Mouse (Mus musculus): ENCODE results near the gene Sez6l2. TPM values are rescaled to one million over a fixed set of nuclear protein-coding genes. Genes with fewer than 3 reads are reported as not detected.

The Sez6l2 gene
- polyA plus RNA-seq, 1 experiment from 2014 or later = 1.7 TPM

- H3K9me3 ChIP-seq (ENCODE audit: control insufficient read depth, low read length) = no peaks in the 10 kb centered on the region
- H3K27me3 ChIP-seq (ENCODE audit: control insufficient read depth, insufficient read depth, low read length) = peaks cover 22% of the 10 kb centered on the region
- H3K4me1 ChIP-seq (ENCODE audit: control insufficient read depth, insufficient read depth, low read length) = peaks cover 3% of the 10 kb centered on the region; the same call in 1 of the 2 replicates
- H3K27ac ChIP-seq (ENCODE audit: low read depth, low read length) = no peak overlapping the region
- peak overlapping the region; percentile 89; the same call in 1 of the 2 replicates for H3K4me2 ChIP-seq (replicated peaks; ENCODE audit: low read depth, low read length)
- WGBS = 3% methylated on average over 26 of the region's 26 CpGs
- H3K36me3 ChIP-seq (ENCODE audit: control insufficient read depth, insufficient read depth, low read length) = no peaks in the 10 kb centered on the region
- H3K4me3 ChIP-seq (ENCODE audit: low read length) = peak overlapping the region; percentile 48; the same call in 1 of the 2 replicates
- H3K9ac ChIP-seq (ENCODE audit: low read depth, low read length) = no peak overlapping the region
- ATAC-seq (ENCODE audit: low FRiP score, low TSS enrichment) = no peak
Measured at GRCm38 (mm10) chr7:126950647-126951615, 568 bp downstream of the Sez6l2 start.

- H3K9ac ChIP-seq (ENCODE audit: low read depth, low read length) = no peak overlapping the region
- 24% methylated on average over 4 of the region's 4 CpGs for WGBS
- peaks cover 22% of the 10 kb centered on the region for H3K27me3 ChIP-seq (ENCODE audit: control insufficient read depth, insufficient read depth, low read length)
- no peak for ATAC-seq (ENCODE audit: low FRiP score, low TSS enrichment)
- H3K27ac ChIP-seq (ENCODE audit: low read depth, low read length) = no peak overlapping the region
- no peak overlapping the region for H3K4me2 ChIP-seq (replicated peaks; ENCODE audit: low read depth, low read length)
- no peak overlapping the region for H3K4me3 ChIP-seq (ENCODE audit: low read length)
- H3K9me3 ChIP-seq (ENCODE audit: control insufficient read depth, low read length) = no peaks in the 10 kb centered on the region
- H3K4me1 ChIP-seq (ENCODE audit: control insufficient read depth, insufficient read depth, low read length) = peaks cover 3% of the 10 kb centered on the region; the same call in 1 of the 2 replicates
- H3K36me3 ChIP-seq (ENCODE audit: control insufficient read depth, insufficient read depth, low read length) = no peaks in the 10 kb centered on the region
Measured at GRCm38 (mm10) chr7:126951741-126952140, 1.4 kb downstream of the Sez6l2 start.

GRCm38 (mm10) chr7:126952646-126953045 lies 2.3 kb downstream of the Sez6l2 start:
- Histone ChIP-seq H3K27me3 (ENCODE audit: control insufficient read depth, insufficient read depth, low read length) (peaks cover 22% of the 10 kb centered on the region), H3K4me3 (ENCODE audit: low read length) (no peak overlapping the region), H3K9ac (ENCODE audit: low read depth, low read length) (no peak overlapping the region), H3K36me3 (ENCODE audit: control insufficient read depth, insufficient read depth, low read length) (no peaks in the 10 kb centered on the region), H3K27ac (ENCODE audit: low read depth, low read length) (no peak overlapping the region), H3K4me1 (ENCODE audit: control insufficient read depth, insufficient read depth, low read length) (peaks cover 3% of the 10 kb centered on the region; the same call in 1 of the 2 replicates), H3K4me2 (replicated peaks; ENCODE audit: low read depth, low read length) (no peak overlapping the region), H3K9me3 (ENCODE audit: control insufficient read depth, low read length) (no peaks in the 10 kb centered on the region)
- ATAC-seq (ENCODE audit: low FRiP score, low TSS enrichment) = no peak; the same call in 1 of the 2 replicates
- 1% methylated on average over 8 of the region's 8 CpGs for WGBS

- Histone ChIP-seq H3K4me2 (replicated peaks; ENCODE audit: low read depth, low read length) (no peak overlapping the region), H3K27ac (ENCODE audit: low read depth, low read length) (no peak overlapping the region), H3K4me3 (ENCODE audit: low read length) (no peak overlapping the region), H3K9ac (ENCODE audit: low read depth, low read length) (no peak overlapping the region), H3K9me3 (ENCODE audit: control insufficient read depth, low read length) (no peaks in the 10 kb centered on the region), H3K27me3 (ENCODE audit: control insufficient read depth, insufficient read depth, low read length) (peaks cover 19% of the 10 kb centered on the region), H3K36me3 (ENCODE audit: control insufficient read depth, insufficient read depth, low read length) (no peaks in the 10 kb centered on the region), H3K4me1 (ENCODE audit: control insufficient read depth, insufficient read depth, low read length) (0 out of 2 replicates have a peak, but pooled peaks cover under 1% of the 10 kb centered on the region)
- ATAC-seq (ENCODE audit: low FRiP score, low TSS enrichment) = no peak
- 59% methylated on average over 3 of the region's 3 CpGs for WGBS
Measured at GRCm38 (mm10) chr7:126955125-126955524, 4.8 kb downstream of the Sez6l2 start.

- no peaks in the 10 kb centered on the region for H3K4me1 ChIP-seq (ENCODE audit: control insufficient read depth, insufficient read depth, low read length)
- WGBS = 61% methylated on average over 9 of the region's 9 CpGs
- H3K36me3 ChIP-seq (ENCODE audit: control insufficient read depth, insufficient read depth, low read length) = no peaks in the 10 kb centered on the region
- no peak for ATAC-seq (ENCODE audit: low FRiP score, low TSS enrichment)
- H3K27ac ChIP-seq (ENCODE audit: low read depth, low read length) = no peak overlapping the region
- H3K27me3 ChIP-seq (ENCODE audit: control insufficient read depth, insufficient read depth, low read length) = peaks cover 20% of the 10 kb centered on the region
- no peaks in the 10 kb centered on the region for H3K9me3 ChIP-seq (ENCODE audit: control insufficient read depth, low read length)
- H3K9ac ChIP-seq (ENCODE audit: low read depth, low read length) = no peak overlapping the region
- no peak overlapping the region for H3K4me3 ChIP-seq (ENCODE audit: low read length)
- H3K4me2 ChIP-seq (replicated peaks; ENCODE audit: low read depth, low read length) = no peak overlapping the region
Measured at GRCm38 (mm10) chr7:126959780-126960179, 9.4 kb downstream of the Sez6l2 start.

- WGBS = 81% methylated on average over 5 of the region's 5 CpGs
- Histone ChIP-seq H3K4me1 (ENCODE audit: control insufficient read depth, insufficient read depth, low read length) (no peaks in the 10 kb centered on the region), H3K9me3 (ENCODE audit: control insufficient read depth, low read length) (no peaks in the 10 kb centered on the region), H3K27ac (ENCODE audit: low read depth, low read length) (no peak overlapping the region), H3K4me2 (replicated peaks; ENCODE audit: low read depth, low read length) (no peak overlapping the region), H3K27me3 (ENCODE audit: control insufficient read depth, insufficient read depth, low read length) (peaks cover 20% of the 10 kb centered on the region), H3K9ac (ENCODE audit: low read depth, low read length) (no peak overlapping the region), H3K36me3 (ENCODE audit: control insufficient read depth, insufficient read depth, low read length) (no peaks in the 10 kb centered on the region), H3K4me3 (ENCODE audit: low read length) (no peak overlapping the region)
- ATAC-seq (ENCODE audit: low FRiP score, low TSS enrichment) = no peak
Measured at GRCm38 (mm10) chr7:126961095-126961494, 10.7 kb downstream of the Sez6l2 start.

GRCm38 (mm10) chr7:126961965-126962364 lies 11.6 kb downstream of the Sez6l2 start:
- no peak overlapping the region for H3K4me2 ChIP-seq (replicated peaks; ENCODE audit: low read depth, low read length)
- H3K4me1 ChIP-seq (ENCODE audit: control insufficient read depth, insufficient read depth, low read length) = no peaks in the 10 kb centered on the region
- no peaks in the 10 kb centered on the region for H3K36me3 ChIP-seq (ENCODE audit: control insufficient read depth, insufficient read depth, low read length)
- H3K27ac ChIP-seq (ENCODE audit: low read depth, low read length) = no peak overlapping the region
- H3K9ac ChIP-seq (ENCODE audit: low read depth, low read length) = no peak overlapping the region
- H3K27me3 ChIP-seq (ENCODE audit: control insufficient read depth, insufficient read depth, low read length) = peaks cover 20% of the 10 kb centered on the region
- H3K4me3 ChIP-seq (ENCODE audit: low read length) = no peak overlapping the region
- ATAC-seq (ENCODE audit: low FRiP score, low TSS enrichment) = no peak
- H3K9me3 ChIP-seq (ENCODE audit: control insufficient read depth, low read length) = no peaks in the 10 kb centered on the region
- 87% methylated on average over 4 of the region's 4 CpGs for WGBS

GRCm38 (mm10) chr7:126963548-126964286 lies 13.4 kb downstream of the Sez6l2 start:
- Histone ChIP-seq H3K4me2 (replicated peaks; ENCODE audit: low read depth, low read length) (peak overlapping the region; percentile 4; the same call in 1 of the 2 replicates), H3K27ac (ENCODE audit: low read depth, low read length) (no peak overlapping the region), H3K36me3 (ENCODE audit: control insufficient read depth, insufficient read depth, low read length) (no peaks in the 10 kb centered on the region), H3K9ac (ENCODE audit: low read depth, low read length) (no peak overlapping the region), H3K4me1 (ENCODE audit: control insufficient read depth, insufficient read depth, low read length) (no peaks in the 10 kb centered on the region), H3K27me3 (ENCODE audit: control insufficient read depth, insufficient read depth, low read length) (peaks cover 20% of the 10 kb centered on the region), H3K4me3 (ENCODE audit: low read length) (no peak overlapping the region), H3K9me3 (ENCODE audit: control insufficient read depth, low read length) (no peaks in the 10 kb centered on the region)
- peak; percentile 35; the same call in 1 of the 2 replicates for ATAC-seq (ENCODE audit: low FRiP score, low TSS enrichment)
- 26% methylated on average over 19 of the region's 19 CpGs for WGBS

Measured in kidney, embryonic 14.5 days (tissue).